Mouse (Mus musculus) heart, postnatal 14 days (tissue): ENCODE results near the gene Hspa1b. TPM values are rescaled to one million over a fixed set of nuclear protein-coding genes. Genes with fewer than 3 reads are reported as not detected.
"Not testable (repeated sequence)": the region's sequence is repeated elsewhere in the genome, so short reads cannot be mapped to it uniquely, and the experiment has no call there.

Experiments used
- DNase-seq, 2 experiments: peaks; one replicate each; pipeline ENCODE4 v3.0.0; 2021 to 2022
- intact Hi-C: fragments of 180-260 bp; cut with DNase I; formaldehyde crosslinking; loops from one replicate; pipeline ENCODE4 v1.15.1; 2025
- total RNA-seq, 2 experiments: library from RNA; stranded (reverse); gene quantifications; 2 replicates each; pipeline ENCODE4 v1.2.3; 2021

The Hspa1b gene
- total RNA-seq, 2 experiments from 2014 or later, result 3.8 to 3.9 TPM

DNA sequence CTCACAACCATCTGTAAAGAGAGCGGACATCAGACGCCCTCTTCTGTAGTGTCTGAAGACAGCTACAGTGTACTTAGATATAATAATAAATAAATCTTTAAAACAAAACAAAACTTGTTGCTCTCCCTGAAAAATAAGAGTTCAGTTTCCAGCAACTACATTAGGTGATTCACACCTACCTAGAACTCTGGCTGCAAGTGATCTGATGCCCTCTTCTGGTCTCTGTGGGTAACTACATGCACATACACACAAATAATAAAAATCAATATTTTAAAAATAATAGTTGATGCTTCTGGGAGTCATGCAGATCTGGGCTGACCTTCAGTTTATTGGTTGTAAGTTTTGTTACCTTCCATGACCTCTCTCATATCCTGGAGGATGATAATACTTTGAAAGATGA, 25.2 kb upstream of the Hspa1b start:
- intact Hi-C loops, result loop anchor here (5.0 kb wide), 2 partner anchors 72 to 132 kb away; partner anchors contain the start of genes Nelfe, Skiv2l and Slc44a4
- DNase-seq, result no peak

DNA sequence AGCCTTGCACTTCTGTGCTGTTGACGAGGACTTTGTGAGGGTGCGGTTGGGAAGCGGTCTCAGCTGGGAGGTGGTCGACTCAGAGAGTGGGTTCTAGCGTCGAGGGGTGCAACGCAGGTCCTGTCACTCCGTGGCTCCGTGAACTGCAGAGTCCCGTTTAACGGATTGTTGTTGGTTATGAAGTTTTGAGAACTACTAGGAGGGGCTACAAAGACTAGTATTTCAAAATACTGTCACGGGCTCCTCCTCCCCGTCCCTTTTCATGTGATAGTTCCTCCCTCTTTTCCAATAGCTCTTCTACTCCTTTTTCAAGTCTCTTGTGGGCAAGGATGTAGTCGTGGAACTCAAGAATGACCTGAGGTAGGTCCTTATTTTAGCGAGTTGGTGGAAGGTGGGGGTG, 23.3 kb upstream of the Hspa1b start:
- no peak for DNase-seq
- intact Hi-C loops, result loop anchor here (5.0 kb wide), 2 partner anchors 70 to 130 kb away; partner anchors contain the start of genes Nelfe, Skiv2l and Slc44a4

DNA sequence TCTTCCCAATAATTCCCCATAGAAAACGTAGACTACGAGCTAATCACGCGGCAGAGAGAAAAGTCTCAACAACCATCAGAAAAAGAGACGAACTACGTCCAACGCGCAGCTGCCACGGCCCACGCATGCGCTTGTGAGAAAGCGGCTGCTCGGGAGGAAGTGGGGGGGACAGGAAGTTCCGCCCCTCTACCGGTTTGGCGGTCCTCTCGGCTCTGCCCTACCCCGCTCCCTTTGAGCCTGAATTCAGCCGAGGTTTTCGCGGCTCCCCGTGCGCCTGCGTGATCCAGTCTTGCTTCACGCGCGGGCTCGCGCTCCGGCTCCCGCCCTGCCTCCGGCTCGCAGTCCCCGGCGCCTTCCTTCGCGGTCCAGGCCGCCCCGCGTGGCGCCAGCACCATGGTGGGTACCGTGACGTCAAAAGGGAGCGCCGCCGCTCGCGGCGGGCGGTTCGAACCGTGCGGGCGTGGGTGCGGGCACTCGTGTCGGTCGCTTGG, 22.7 kb upstream of the Hspa1b start, which contains the start of gene Lsm2:
TSS of gene Lsm2 (plus strand) at position 173 of the 491 bp plus-strand sequence.
- intact Hi-C loops, result loop anchor here (5.0 kb wide), 2 partner anchors 69 to 129 kb away; partner anchors contain the start of genes Nelfe, Skiv2l and Slc44a4
- peak; percentile 91 to 92 for DNase-seq

DNA sequence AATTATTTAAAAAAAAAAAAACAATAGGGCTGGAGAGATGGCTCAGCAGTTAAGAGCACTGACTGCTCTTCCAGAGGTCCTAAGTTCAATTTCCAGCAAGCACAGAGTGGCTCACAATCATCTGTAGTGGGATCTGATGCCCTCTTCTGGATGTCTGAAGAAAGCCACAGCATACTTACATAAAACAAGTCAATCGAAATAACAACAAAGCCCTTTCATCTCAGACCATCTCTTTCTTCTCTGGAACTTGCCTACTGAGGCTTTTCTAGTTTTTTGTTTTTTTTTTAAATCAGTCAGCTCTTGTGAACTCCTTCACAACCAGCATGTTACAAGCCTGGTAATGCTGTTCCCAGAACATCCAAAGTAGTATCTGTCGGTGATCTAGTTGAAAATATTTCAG, 21.6 kb upstream of the Hspa1b start:
- DNase-seq, result peak in 1 of 2 experiments; percentile 45
- intact Hi-C loops, result loop anchor here (5.0 kb wide), 2 partner anchors 68 to 128 kb away; partner anchors contain the start of genes Nelfe, Skiv2l and Slc44a4

DNA sequence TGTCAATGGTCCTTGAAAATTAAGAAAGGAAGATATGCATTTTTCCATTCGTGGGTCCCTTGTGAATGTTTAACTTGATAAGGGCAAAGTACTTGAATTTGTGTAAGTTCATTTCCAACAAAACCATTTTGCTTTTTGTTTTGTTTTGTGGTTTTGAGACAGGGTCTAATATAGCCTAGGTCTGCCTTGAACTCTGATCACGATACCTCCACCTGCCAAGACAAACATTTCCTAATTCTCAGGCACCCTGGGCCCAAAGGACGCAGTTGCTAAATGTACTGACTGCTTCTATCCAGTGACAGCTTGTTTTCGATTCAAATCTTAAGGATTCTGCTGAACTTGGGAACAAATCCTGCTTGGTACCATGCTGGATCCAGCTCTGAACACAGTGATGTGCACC, 20.6 kb upstream of the Hspa1b start:
- no peak for DNase-seq
- intact Hi-C loops, result loop anchor here (5.0 kb wide), 2 partner anchors 67 to 127 kb away; partner anchors contain the start of genes Nelfe, Skiv2l and Slc44a4

DNA sequence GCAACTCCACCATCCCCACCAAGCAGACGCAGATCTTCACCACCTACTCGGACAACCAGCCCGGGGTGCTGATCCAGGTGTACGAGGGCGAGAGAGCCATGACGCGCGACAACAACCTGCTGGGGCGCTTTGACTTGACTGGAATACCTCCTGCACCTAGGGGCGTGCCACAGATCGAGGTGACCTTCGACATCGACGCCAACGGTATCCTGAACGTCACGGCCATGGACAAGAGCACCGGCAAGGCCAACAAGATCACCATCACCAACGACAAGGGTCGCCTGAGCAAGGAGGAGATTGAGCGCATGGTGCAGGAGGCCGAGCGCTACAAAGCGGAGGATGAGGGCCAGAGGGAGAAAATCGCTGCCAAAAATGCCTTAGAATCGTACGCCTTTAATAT, 19.2 kb upstream of the Hspa1b start:
- intact Hi-C loops, result loop anchor here (1.0 kb wide), 1 partner anchor 23 kb away; no protein-coding TSS in a partner anchor
- DNase-seq, result no peak

DNA sequence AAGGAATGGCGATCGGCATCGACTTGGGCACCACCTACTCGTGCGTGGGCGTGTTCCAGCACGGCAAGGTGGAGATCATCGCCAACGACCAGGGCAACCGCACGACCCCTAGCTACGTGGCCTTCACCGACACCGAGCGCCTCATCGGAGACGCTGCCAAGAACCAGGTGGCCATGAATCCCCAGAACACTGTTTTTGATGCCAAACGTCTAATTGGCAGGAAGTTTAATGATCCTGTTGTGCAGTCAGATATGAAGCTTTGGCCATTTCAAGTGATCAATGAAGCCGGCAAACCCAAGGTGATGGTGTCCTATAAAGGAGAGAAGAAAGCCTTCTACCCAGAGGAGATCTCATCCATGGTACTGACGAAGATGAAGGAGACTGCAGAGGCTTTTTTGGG, 18.0 kb upstream of the Hspa1b start:
- no peak for DNase-seq
- intact Hi-C loops, result no loop called here

DNA sequence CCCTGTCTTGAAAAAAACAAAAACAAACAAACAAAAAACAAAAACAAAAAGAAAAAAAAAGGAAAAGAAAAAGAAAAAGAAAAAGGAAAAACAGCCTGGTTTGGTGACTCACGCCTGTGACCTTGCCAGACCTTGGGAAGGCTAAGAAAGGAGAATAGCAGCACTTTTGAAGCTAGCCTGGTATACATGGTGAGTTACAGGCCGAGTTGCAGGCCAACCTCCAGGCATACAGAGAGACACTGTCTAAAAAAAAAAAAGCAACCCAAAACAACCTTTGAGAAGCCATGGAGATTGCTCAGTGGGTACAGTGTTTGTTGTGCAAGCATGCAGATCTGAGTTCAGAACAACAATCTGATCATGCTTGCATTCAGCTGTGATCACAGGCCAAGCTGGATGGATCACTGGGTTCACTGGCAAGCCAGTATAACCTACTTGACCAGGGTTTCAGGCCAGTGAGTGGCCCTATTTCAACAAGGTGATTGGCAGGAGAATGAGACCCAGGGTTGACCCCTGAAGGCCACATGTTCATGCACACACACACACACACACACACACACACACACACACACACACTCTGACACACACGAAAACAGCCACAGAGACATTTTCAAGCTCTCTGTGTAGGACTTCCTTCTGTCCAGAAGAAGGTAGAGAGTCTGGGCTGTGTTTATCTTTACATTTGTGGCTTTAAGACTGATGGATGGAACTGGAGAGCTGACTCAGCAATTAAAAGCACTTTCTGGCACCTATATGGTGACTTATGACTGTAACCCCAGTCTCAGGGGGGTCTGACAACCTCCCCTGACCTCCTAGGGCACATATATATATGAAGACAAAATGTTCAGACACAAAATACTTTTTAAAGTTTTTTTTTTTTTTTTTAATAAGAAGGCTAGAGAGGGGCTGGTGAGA, 16.8 kb upstream of the Hspa1b start:
- intact Hi-C loops, result no loop called here

DNA sequence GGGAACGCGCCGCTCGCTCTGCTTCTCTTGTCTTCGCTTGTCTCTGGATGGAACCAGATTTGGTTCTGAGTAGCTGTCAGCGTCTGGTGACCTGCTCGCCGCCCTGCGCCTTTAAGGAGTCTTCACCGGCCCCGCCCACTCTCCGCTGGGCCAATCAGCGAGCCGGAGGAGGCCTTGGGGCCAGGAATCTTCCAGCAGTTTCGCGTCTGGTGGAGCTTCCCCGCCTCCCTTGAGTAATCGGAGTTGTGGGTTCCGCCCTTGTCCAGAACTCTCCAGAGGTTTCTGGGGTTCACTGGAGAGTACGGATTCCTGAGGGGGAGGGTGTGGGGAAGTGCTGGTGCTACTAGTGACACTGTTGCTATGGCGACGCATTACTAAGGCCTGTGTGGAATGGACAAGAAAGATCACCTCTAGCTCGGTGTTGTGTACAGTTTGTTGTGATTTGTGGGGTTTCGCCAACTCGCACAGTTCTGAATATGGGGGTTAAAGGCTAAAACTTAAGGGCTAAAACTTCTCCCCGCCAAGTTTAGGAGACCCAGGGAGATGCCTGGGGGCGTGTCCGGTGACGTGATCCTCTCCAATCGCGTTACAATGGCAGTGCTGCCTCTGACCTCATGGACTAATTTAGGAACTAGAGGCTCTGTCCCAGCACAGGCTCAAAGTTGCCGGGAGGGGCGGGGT, 13.2 kb upstream of the Hspa1b start, which contains the start of the genes Hspa1a and Hspa1l:
TSS of gene Hspa1a (minus strand) at position 88 of the 681 bp plus-strand sequence.
TSS of gene Hspa1l (plus strand) at position 635 of the 681 bp plus-strand sequence.
- peak; percentile 79 to 85 for DNase-seq
- intact Hi-C loops, result not testable (repeated sequence)

More for the DNA sequence above, 16.8 kb upstream of the Hspa1b start:
- DNase-seq, result no peak

DNA sequence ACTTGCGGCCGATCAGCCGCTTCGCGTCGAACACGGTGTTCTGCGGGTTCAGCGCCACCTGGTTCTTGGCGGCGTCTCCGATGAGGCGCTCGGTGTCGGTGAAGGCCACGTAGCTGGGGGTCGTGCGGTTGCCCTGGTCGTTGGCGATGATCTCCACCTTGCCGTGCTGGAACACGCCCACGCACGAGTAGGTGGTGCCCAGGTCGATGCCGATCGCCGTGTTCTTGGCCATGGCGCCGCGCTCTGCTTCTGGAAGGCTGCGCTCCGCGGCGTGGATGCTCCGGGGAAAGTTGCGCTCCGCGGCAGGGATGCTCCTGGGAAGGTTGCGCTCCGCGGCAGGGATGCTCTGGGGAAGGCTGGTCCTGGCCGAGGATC, 12.6 kb upstream of the Hspa1b start:
- intact Hi-C loops, DNase-seq: not testable (repeated sequence)

DNA sequence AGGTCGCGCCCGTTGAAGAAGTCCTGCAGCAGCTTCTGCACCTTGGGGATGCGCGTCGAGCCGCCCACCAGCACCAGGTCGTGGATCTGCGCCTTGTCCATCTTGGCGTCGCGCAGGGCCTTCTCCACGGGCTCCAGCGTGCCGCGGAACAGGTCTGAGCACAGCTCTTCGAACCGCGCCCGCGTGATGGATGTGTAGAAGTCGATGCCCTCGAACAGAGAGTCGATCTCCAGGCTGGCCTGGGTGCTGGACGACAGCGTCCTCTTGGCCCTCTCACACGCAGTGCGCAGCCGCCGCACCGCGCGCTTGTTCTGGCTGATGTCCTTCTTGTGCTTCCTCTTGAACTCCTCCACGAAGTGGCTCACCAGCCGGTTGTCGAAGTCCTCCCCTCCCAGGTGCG, 11.8 kb upstream of the Hspa1b start:
- intact Hi-C loops, DNase-seq: not testable (repeated sequence)

DNA sequence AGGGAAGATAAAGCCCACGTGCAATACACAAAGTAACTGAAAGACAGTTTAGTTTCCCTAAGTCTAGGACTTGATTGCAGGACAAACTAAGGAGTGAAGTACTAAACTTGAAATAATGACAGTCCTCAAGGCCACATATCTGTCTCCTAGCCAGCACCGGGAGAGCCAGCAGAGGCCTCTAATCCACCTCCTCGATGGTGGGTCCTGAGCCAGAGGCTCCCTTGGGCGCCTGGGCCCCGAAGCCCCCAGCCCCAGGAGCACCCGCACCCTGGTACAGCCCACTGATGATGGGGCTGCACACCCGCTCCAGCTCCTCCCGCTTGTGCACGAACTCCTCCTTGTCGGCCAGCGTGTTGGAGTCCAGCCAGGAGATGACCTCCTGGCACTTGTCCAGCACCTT, 10.8 kb upstream of the Hspa1b start, which contains the start of gene Gm20481:
TSS of gene Gm20481 (plus strand) at position 91 of the 400 bp plus-strand sequence.
- DNase-seq, intact Hi-C loops: not testable (repeated sequence)

DNA sequence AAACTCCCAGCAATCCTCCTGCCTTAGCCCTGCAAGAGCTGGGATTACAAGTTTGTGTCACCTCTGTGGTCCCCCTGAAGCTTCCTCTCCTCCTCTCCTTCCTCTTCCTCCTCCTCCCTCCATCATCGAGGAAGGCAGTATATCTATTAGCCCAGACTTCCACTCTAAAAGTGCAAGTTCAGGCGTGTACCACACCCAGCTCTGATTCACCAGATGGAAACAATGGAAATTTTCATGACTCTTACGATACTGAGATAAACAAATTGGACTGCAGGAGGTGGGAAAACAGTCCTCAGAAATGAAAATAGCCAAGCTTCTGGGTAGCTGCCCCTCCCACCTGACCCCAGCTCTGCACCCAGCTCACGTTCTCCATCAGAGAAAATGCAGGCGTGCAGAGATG, 6.6 kb upstream of the Hspa1b start:
- DNase-seq, result no peak
- intact Hi-C loops, result no loop called here

DNA sequence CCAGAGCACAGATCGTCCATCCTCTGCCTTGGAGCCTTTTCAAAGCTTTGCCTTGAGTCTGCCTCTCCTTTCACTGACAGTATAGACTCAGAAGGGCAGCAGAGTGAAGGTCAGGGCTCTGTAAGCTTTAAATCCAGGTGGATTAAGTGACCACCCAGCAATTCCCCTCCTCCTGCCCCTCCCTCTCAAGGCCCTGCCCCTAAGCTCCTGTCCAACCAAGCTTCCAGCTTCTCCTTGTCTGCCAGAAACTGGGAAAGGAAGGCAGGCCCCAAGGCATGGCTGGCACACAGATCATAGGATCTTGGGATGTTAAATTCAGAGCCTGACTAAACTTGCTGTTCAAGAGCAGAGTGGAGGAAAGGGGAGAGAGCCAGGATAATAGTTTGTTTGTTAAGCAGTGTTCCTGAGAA, 5.6 kb upstream of the Hspa1b start:
- DNase-seq, result no peak
- intact Hi-C loops, result no loop called here

DNA sequence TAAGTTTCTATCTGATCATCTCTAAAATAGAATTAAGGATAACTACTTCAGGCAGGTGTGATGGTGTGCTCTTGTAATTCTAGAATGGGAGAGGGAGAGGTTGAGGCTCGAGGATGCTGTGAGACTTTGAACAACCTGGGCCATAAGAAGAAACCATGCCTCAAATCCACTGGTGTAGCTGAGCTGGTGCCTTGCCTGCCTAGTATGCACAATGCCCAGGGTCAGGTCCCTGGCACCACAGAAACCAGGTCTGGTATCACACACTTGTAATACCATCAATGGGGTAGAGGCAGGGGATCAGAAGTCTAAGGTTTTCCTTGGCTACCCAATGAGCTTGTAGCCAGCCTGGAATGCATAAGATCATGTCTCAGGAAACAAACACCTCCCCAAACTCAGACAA, 3.8 kb upstream of the Hspa1b start:
- intact Hi-C loops, result no loop called here
- no peak for DNase-seq

DNA sequence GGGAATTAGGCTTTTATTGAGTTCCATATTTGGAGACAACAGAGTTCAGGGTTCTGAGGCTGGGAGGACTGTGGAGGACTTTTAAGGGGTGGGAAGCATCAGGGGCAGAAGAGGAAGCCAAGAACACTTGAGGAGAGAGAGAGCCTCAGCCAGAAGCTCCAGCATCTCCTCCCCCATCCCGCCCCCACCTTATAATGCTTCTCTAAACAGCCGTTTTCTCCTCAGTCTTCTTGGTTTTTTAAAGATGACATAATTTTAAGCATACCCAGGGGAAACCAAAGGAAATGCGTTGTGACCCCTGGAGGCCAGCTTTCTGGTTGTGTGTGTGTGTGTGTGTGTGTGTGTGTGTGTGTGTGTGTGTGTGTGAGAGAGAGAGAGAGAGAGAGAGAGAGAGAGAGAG, 3.1 kb upstream of the Hspa1b start:
- intact Hi-C loops, result no loop called here
- peak in 1 of 2 experiments; percentile 6 for DNase-seq

DNA sequence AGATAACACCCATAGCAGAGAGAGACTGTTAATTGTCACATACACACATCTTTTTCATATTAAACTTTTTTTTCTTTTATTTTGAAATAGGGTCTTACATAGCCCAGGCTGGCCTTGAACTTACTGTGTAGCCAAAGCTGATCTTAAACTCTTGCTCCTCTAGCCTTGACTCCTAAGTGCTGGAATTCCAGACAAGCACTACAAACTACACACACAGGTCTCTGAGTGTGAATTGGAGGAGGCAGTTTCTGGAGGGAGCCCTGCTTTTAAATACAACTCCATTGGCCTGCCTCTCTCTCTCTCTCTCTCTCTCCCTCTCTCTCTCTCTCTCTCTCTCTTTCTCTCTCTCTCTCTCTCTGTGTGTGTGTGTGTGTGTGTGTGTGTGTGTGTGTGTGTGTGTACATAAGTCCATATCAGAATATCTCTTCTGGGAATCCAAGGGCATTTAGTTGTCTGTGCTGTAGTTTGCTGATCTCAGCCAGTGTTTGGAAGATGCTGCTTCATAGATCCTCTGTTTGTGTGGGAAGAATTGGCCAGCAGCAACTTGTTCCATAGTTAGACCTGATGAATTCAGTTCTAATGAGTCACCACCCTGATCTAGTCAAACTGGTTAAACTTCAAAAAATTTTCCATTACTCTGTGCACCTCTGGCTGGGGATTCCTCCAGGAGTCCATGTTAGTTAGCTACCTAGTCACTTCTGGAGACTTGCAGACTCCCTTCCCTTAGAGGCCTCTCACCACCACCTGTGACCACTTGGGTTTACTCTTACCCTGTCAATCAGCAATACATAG, 1.9 kb upstream of the Hspa1b start:
- intact Hi-C loops, result no loop called here
- no peak for DNase-seq

DNA sequence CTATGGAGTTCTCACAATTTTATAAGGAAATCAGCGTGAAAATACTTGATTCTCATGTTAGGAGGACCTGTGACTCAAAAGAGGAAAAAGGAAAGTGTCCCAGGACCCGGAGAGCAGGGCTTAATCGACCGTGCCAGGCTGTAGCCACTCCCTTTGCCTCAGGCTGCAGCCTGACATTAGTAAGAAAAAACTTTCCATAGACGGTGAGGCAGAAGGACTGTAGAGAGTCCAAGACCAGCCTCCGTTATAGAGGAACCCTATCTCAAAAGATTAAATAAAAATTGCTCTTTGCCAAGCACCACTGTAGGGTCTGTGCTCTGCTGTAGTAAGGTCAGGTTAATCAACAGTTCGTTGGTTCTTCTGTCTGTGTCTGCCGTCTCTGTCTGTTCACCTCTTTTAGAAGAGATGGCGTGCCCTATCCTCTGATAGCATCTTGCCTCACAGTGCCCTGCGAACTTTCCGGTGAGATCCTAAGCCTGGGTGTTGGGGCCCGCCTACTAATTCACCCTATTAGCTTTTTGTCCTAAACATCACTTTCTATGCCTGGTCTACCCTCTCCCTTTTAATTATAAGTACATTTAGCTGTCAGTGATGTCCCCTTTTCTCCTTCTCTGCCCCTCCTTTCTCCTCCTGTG, 960 bp upstream of the Hspa1b start:
- intact Hi-C loops, result no loop called here
- peak; percentile 29 to 42 for DNase-seq

DNA sequence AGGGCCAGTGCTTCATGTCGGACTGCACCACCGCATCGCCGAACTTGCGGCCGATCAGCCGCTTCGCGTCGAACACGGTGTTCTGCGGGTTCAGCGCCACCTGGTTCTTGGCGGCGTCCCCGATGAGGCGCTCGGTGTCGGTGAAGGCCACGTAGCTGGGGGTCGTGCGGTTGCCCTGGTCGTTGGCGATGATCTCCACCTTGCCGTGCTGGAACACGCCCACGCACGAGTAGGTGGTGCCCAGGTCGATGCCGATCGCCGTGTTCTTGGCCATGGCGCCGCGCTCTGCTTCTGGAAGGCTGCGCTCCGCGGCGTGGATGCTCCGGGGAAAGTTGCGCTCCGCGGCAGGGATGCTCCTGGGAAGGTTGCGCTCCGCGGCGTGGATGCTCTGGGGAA, 306 bp downstream of the Hspa1b start:
- DNase-seq, intact Hi-C loops: not testable (repeated sequence)
